Mouse (Mus musculus): ENCODE data around the gene Glb1. TPM values are rescaled to one million over a fixed set of nuclear protein-coding genes. Genes with fewer than 3 reads are reported as not detected.
A peak's percentile ranks its signal among the peaks of the same experiment; 100 is the strongest.
"Not testable (repeated sequence)": the region's sequence is repeated elsewhere in the genome, so short reads cannot be mapped to it uniquely, and the experiment has no call there.

The Glb1 gene
- polyA plus RNA-seq, 1 experiment: 32.3 TPM

DNA sequence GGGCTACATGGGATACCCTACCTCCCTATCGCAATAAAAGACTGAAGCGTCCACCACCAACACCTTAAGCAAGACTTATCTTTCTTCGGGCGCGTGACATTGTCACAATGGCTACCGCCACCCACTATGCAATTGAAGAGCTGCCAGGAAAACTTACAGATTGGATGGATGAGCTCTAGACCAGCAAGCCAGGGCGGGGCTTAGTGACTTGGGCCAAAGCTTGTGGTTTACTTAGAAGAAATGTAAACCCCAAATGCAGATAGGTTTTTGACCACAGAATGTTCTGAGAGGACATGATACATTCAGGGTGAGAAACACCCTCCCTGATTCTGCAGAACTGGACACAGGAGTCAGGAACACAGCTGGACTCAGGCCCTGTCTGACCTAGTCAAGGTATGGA, 100.2 kb downstream of the Glb1 start:
- DNase-seq (ENCODE audit: low spot score): no peak

DNA sequence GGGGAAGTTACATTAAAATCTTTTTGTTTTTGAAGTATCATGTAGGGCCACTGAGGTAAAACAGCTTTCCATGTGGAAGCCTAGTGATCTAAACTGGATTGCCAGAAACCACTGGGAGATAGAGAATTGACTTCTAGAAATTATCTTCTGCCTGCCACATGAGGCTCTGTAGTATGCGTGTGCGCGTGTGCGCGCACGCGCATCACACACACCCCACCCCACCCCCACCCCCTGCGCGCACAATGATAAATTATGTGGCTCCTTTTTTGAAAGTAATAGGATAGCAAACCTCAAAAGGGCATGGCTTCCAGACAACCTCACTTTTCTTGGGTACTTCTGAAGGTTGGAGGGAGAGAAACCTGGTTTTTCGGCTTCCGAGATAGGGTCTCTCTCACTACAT, 101.0 kb downstream of the Glb1 start:
- DNase-seq (ENCODE audit: low spot score): no peak

GRCm38 (mm10) chr9:114502711-114503427, 102.0 kb downstream of the Glb1 start:
- DNase-seq (ENCODE audit: low spot score): peak; percentile 36

DNA sequence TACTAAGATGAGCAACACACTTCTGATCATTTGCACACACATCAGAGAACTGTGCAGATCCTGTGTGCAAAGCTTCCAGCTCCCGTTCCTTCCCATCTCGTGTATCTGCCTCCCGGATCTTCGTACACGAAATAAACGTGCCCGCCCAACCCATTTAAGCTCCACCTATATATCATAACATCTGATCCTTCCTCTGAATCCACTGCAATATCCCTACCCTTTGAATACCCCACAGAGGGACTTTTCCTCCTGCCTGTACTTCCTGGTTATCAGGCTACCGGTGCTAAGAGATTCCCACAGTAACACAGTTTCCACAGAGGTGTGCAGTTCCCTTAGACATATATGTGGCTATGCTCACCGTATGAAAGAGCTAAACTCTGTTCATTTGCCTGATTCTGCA, 103.9 kb downstream of the Glb1 start, which contains the start of gene Ccr4:
TSS of gene Ccr4 (minus strand) at position 101 of the 400 bp plus-strand sequence.
- no peak for DNase-seq (ENCODE audit: low spot score)

- no peak for DNase-seq (ENCODE audit: low spot score)
These were observed 105.7 kb downstream of the Glb1 start for GRCm38 (mm10) chr9:114506564-114506963.

DNA sequence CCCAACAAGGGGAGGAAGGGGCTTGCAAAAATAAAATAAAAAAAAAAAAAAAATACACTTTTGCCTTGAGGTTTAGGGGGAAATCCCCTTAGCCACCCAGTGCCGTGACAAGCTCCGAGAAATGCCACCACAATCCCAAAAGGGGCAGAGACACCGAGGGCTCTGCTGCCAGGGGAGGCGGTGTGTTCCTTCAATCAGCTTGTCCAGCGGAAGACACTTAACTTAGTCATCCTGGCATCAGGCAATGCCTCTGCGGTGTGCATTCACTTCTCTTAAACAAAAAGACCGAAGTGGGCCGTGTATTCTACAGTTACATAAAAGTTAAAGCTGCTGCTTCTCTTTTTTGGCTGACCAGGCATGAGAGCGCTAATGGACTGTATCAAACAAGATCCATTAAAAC, 106.5 kb downstream of the Glb1 start:
- DNase-seq (ENCODE audit: low spot score): no peak

GRCm38 (mm10) chr9:114509785-114510184, 108.9 kb downstream of the Glb1 start:
- DNase-seq (ENCODE audit: low spot score): no peak

DNA sequence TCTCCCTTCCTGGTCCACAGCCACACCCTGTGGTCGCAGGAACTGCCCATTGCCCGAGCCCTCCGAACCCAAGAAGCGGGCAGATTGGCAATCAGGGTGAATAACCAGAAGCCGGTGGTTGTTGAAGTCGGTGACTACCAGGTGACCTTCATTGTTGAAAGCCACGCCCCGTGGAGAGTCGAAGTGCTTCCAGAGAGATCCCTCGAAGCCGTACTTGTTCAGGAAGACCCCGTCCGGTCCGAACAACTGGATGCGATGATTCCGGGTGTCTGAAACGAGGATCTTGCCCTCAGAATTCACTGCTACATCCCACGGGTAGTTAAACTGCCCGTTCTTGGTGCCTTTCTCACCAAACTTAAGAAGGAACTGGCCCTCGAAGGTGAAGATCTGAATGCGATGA, 112.0 kb downstream of the Glb1 start:
- no peak for DNase-seq (ENCODE audit: low spot score)

- no peak for DNase-seq (ENCODE audit: low spot score)
These were observed 114.5 kb downstream of the Glb1 start, which contains the start of gene C130032M10Rik for GRCm38 (mm10) chr9:114515364-114515763. TSS of gene C130032M10Rik (plus strand) at chr9:114515697.

DNA sequence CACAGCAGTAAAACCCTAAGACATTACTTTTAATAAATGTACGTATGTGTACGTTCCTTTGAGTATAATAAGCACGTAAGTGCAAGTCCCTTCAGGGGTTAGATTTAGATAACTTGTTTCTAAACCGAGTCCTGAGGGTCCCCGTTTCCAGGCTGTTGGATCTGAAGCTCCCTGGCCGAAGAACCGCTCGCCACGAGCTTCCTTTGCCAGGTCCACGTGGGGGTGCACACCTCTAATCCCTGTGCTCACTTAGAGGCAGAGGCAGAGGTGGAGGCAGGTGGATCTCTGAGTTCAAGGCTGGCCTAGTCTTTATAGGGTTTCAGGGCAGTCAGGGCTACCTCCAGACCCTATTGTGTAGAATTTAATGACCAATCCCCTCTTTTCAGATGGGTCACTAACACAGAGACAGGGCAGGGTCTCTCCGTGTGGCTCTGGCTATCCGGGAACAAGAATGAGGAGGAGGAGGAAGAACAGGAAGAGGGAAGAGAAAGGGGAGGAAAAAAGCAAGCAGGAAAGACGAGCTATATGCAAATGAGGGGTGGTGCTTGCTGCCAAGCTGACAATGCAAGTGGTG, 117.1 kb downstream of the Glb1 start:
- DNase-seq (ENCODE audit: low spot score): no peak

DNA sequence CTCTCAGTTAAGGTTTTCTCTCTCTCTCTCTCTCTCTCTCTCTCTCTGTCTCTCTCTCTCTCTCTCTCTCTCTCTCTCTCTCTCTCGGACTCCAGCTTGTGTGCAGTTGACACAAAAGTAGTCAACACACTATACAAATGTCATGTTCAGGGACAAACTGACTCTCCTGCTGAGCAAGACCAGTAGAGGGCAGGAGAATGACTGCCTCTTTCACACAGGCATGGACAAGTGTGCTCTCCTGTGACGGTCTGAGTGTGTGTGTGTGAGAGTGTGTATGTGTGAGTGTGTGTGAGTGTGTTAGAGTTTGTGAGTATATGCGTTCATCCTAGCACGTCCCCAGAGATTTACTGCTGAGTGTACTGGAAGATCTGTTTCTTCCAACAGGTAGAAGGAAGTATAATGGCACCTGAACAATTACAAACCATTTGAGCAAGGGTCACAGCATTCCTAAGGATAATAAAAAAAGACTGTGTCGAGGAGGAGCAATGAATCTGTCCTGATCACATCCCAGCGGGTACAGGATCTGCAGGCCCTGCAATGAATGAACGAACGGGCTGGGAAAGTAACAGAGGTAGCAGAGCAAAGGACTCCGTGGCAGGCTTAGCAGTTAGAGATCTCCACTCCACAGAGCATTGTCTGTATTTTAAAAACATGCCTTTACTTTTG, 118.1 kb downstream of the Glb1 start:
- DNase-seq (ENCODE audit: low spot score): no peak

DNA sequence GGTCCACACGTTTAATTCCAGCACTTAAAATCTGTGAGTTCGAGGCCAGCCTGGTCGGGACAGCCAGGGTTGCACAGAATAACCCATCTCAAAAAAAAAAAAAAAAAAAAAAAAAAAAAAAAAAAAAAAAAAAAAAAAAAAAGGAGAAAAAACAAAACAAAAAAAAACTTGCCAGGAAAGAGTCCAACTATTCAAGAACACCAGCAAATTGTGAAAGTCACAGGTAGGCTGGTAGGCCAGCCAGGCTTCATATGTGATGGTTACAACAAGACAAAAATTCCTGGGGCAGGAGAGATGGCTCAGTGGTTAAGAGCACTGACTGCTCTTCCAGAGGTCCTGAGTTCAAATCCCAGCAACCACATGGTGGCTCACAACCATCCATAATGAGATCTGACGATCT, 119.7 kb downstream of the Glb1 start:
- not testable (repeated sequence) for DNase-seq (ENCODE audit: low spot score)

- no peak for DNase-seq (ENCODE audit: low spot score)
These were observed 121.2 kb downstream of the Glb1 start for GRCm38 (mm10) chr9:114522041-114522440.

- no peak for DNase-seq (ENCODE audit: low spot score)
These were observed 121.6 kb downstream of the Glb1 start for GRCm38 (mm10) chr9:114522501-114522900.

Other genes with a start within 250 kb of the Glb1 start
- gene Bcl2a1c, start 70.9 kb upstream of the Glb1 start, polyA plus RNA-seq (2012; rRNA removed): not detected in 2 replicates
- 93.7 and 105 TPM in 2 replicates for gene Crtap, start 10.4 kb upstream of the Glb1 start, polyA plus RNA-seq (2012; rRNA removed)
- 5.0 and 5.8 TPM in 2 replicates for gene Tmppe, start within 50 bp of the Glb1 start, polyA plus RNA-seq (2012; rRNA removed)
- gene Ccr4, start 103.8 kb downstream of the Glb1 start, polyA plus RNA-seq (2012; rRNA removed): 0.91 and 1.7 TPM in 2 replicates
- 0.10 TPM in 1 of 2 replicates, not detected in the other for gene C130032M10Rik, start 114.6 kb downstream of the Glb1 start, polyA plus RNA-seq (2012; rRNA removed)
- 0.23 and 0.28 TPM in 2 replicates for gene Trim71, start 163.3 kb downstream of the Glb1 start, polyA plus RNA-seq (2012; rRNA removed)
- 42.0 and 45.8 TPM in 2 replicates for gene Cnot10, start 239.1 kb downstream of the Glb1 start, polyA plus RNA-seq (2012; rRNA removed)